In genomic region chr11:117344339-117345021, GRCm38 (mm10) we compare ENCODE assay signal across 9 mouse cellular contexts.
A peak's percentile ranks its signal among the peaks of the same experiment; 100 is the strongest.
DNase-seq lines count a peak whose midpoint lies in the region; ATAC-seq and TF ChIP-seq lines count a peak whose summit lies in the region.
"Had no signal": no experiment of that assay in that cellular context is flagged by ENCODE, and none has a peak within 500 bp of the region (broad histone marks: within the 10 kb centered on the region; RNA-seq: fewer than 3 reads in every experiment).

No protein-coding gene starts in this region.

- no peaks in the 10 kb centered on the region for H3K9me3 ChIP-seq in forebrain, postnatal 0 days (ENCODE audit: low read length)
- no peaks in the 10 kb centered on the region for H3K9me3 ChIP-seq in liver, embryonic 13.5 days (replicated peaks)
- H3K9me3 ChIP-seq in stomach, embryonic 16.5 days (replicated peaks; ENCODE audit: control insufficient read depth, low read length) = no peaks in the 10 kb centered on the region

- 22% methylated on average over 11 of the region's 11 CpGs for WGBS in liver, adult 2 months
- WGBS in forebrain, postnatal 0 days = 36% methylated on average over 11 of the region's 11 CpGs
- WGBS in liver, embryonic 13.5 days (ENCODE audit: insufficient replicate concordance) = 49% methylated on average over 11 of the region's 11 CpGs
- 36% methylated on average over 11 of the region's 11 CpGs for WGBS in stomach, embryonic 16.5 days

- H3K4me2 ChIP-seq in forebrain, postnatal 0 days (ENCODE audit: low read depth) = no peak overlapping the region
- peak overlapping the region; percentile 16; the same call in 1 of the 2 replicates for H3K4me2 ChIP-seq in liver, embryonic 13.5 days
- peak overlapping the region; percentile 29 for H3K4me2 ChIP-seq in stomach, embryonic 16.5 days (ENCODE audit: low read depth, low read length)

- TF ChIP-seq POLR2A in liver, adult 2 months (IDR thresholded peaks at IDR 0.05; ENCODE audit: extremely low read depth, insufficient read depth, low read length) = no peak

- peaks cover 71% of the 10 kb centered on the region for H3K79me2 ChIP-seq in liver, adult 2 months (ENCODE audit: control insufficient read depth, insufficient read depth, low read length)

- peaks cover 45% of the 10 kb centered on the region for H3K4me1 ChIP-seq in liver, adult 2 months (ENCODE audit: control insufficient read depth, insufficient read depth, low read length)
- peaks cover 29% of the 10 kb centered on the region for H3K4me1 ChIP-seq in forebrain, postnatal 0 days (ENCODE audit: insufficient read depth)
- peaks cover 97% of the 10 kb centered on the region for H3K4me1 ChIP-seq in liver, embryonic 13.5 days (replicated peaks)
- H3K4me1 ChIP-seq in stomach, embryonic 16.5 days (ENCODE audit: control insufficient read depth, insufficient read depth, low read length) = peaks cover 78% of the 10 kb centered on the region

- H3K27me3 ChIP-seq in liver, adult 2 months (ENCODE audit: control insufficient read depth, insufficient read depth, low read length) = no peaks in the 10 kb centered on the region
- H3K27me3 ChIP-seq in forebrain, postnatal 0 days (ENCODE audit: insufficient read depth, low read length) = no peaks in the 10 kb centered on the region
- no peaks in the 10 kb centered on the region for H3K27me3 ChIP-seq in liver, embryonic 13.5 days
- no peaks in the 10 kb centered on the region for H3K27me3 ChIP-seq in stomach, embryonic 16.5 days (ENCODE audit: control insufficient read depth, insufficient read depth, low read length)

- no peak overlapping the region for H3K4me3 ChIP-seq in liver, adult 2 months (ENCODE audit: insufficient read depth, low read depth, low read length)
- no peak overlapping the region for H3K4me3 ChIP-seq in forebrain, postnatal 0 days (ENCODE audit: low read depth, low read length)
- no peak overlapping the region for H3K4me3 ChIP-seq in liver, embryonic 13.5 days (replicated peaks)
- H3K4me3 ChIP-seq in stomach, embryonic 16.5 days (replicated peaks; ENCODE audit: low read length) = no peak overlapping the region

- peak; percentile 67 for DNase-seq in liver, adult 2 months (ENCODE audit: extremely low read depth, low read depth, low spot score)
- DNase-seq in liver = no peak
- no peak for DNase-seq in forebrain, postnatal 0 days
- no peak for DNase-seq in liver, embryonic 13.5 days
- no peak for DNase-seq in cerebellum, adult 9-10 months
- DNase-seq: thymus, postnatal 14 days had no signal

- ATAC-seq in forebrain, postnatal 0 days = no peak
- ATAC-seq in liver, embryonic 13.5 days (ENCODE audit: low read depth) = peak; percentile 10
- no peak; the same call in 1 of the 2 replicates for ATAC-seq in stomach, embryonic 16.5 days (ENCODE audit: insufficient read depth, low FRiP score)
- ATAC-seq in monocyte, adult 5-6 weeks (replicated peaks; ENCODE audit: insufficient number of reproducible peaks, low FRiP score, low TSS enrichment, poor library complexity, severe bottlenecking) = no peak
- ATAC-seq in megakaryocyte progenitor cell, adult 5-6 weeks (replicated peaks; ENCODE audit: poor library complexity) = no peak

- no peaks in the 10 kb centered on the region for H3K36me3 ChIP-seq in liver, adult 2 months (ENCODE audit: control insufficient read depth, insufficient read depth, low read length)
- no peaks in the 10 kb centered on the region for H3K36me3 ChIP-seq in forebrain, postnatal 0 days (ENCODE audit: insufficient read depth)
- peaks cover 5% of the 10 kb centered on the region; the same call in 1 of the 2 replicates for H3K36me3 ChIP-seq in liver, embryonic 13.5 days
- H3K36me3 ChIP-seq in stomach, embryonic 16.5 days (ENCODE audit: control insufficient read depth, insufficient read depth, low read length) = no peaks in the 10 kb centered on the region

- H3K27ac ChIP-seq in liver, adult 2 months (replicated peaks; ENCODE audit: insufficient read depth, low read depth, low read length) = peak overlapping the region; percentile 50
- H3K27ac ChIP-seq in forebrain, postnatal 0 days (ENCODE audit: low read depth, low read length) = peak overlapping the region; percentile 64
- H3K27ac ChIP-seq in liver, embryonic 13.5 days = peak overlapping the region; percentile 68
- H3K27ac ChIP-seq in stomach, embryonic 16.5 days (ENCODE audit: low read length) = peak overlapping the region; percentile 83

- 0 out of 2 replicates have a peak overlapping the region, but pooled peaks have one; percentile 1 for H3K9ac ChIP-seq in liver, adult 2 months (ENCODE audit: low read depth, low read length)
- no peak overlapping the region for H3K9ac ChIP-seq in forebrain, postnatal 0 days
- H3K9ac ChIP-seq in liver, embryonic 13.5 days = no peak overlapping the region
- peak overlapping the region; percentile 18; the same call in 1 of the 2 replicates for H3K9ac ChIP-seq in stomach, embryonic 16.5 days (ENCODE audit: low read length)

- TF ChIP-seq CTCF in liver, adult 2 months (IDR thresholded peaks at IDR 0.05; ENCODE audit: low read depth, low read length) = no peak
- no peak for TF ChIP-seq CTCF in forebrain, postnatal 0 days (IDR thresholded peaks at IDR 0.05; ENCODE audit: low read depth)

Comparison
In these comparisons a context has a peak if more than half of its experiments do, and no peak if none do; other contexts are left out.
1. H3K9ac ChIP-seq: peak in liver, adult 2 months (single experiment) and stomach, embryonic 16.5 days (single experiment); none in forebrain, postnatal 0 days (single experiment) and liver, embryonic 13.5 days (single experiment).
2. Peak in every context shown above with its lines, with median percentiles within 50 percentile points of each other: H3K27ac ChIP-seq.